Mouse (Mus musculus) frontal cortex, postnatal 36 days (tissue): ENCODE measurements at regions not wholly inside any gene's neighbourhood (a gene's known extent, or its start where the extent isn't known, plus 50 kb on each side); places are given as distances from the start of the nearest gene placed in this dataset.
A peak's percentile ranks its signal among the peaks of the same experiment; 100 is the strongest.

ENCODE experiments used
- DNase-seq, 2 experiments: peaks; one replicate each; pipeline ENCODE4 v3.0.0; 2022; ENCODE audit warnings: low spot score in 2 of 2

GRCm38 (mm10) chr11:19823461-19823895 is 100.7 kb upstream of the Spred2 start:
- peak; percentile 65 to 83 for DNase-seq

- no peak for DNase-seq
Measured at GRCm38 (mm10) chr11:19826481-19827185, 97.5 kb upstream of the Spred2 start.

GRCm38 (mm10) chr11:19827996-19828395 is 96.2 kb upstream of the Spred2 start:
- no peak for DNase-seq

GRCm38 (mm10) chr11:19828959-19829401 is 95.2 kb upstream of the Spred2 start:
- no peak for DNase-seq

GRCm38 (mm10) chr11:19829564-19830279 is 94.5 kb upstream of the Spred2 start:
- DNase-seq, result no peak

GRCm38 (mm10) chr11:19830280-19831062 is 93.7 kb upstream of the Spred2 start:
- DNase-seq, result peak; percentile 61 to 67

- no peak for DNase-seq
Measured at GRCm38 (mm10) chr11:19834561-19834960, 89.6 kb upstream of the Spred2 start.

- peak; percentile 75 to 86 for DNase-seq
Measured at GRCm38 (mm10) chr11:19835221-19835745, 88.9 kb upstream of the Spred2 start.

GRCm38 (mm10) chr11:19838932-19839331 is 85.2 kb upstream of the Spred2 start:
- DNase-seq, result no peak

GRCm38 (mm10) chr11:19843084-19843483 is 81.1 kb upstream of the Spred2 start:
- DNase-seq, result no peak

GRCm38 (mm10) chr11:19847910-19848309 is 76.3 kb upstream of the Spred2 start:
- DNase-seq, result no peak

- DNase-seq, result no peak
Measured at GRCm38 (mm10) chr11:19848412-19848811, 75.8 kb upstream of the Spred2 start.

GRCm38 (mm10) chr11:19849347-19849811 is 74.8 kb upstream of the Spred2 start:
- no peak for DNase-seq

GRCm38 (mm10) chr11:19849844-19850420 is 74.2 kb upstream of the Spred2 start:
- DNase-seq, result no peak

- no peak for DNase-seq
Measured at GRCm38 (mm10) chr11:19851022-19851615, 73.1 kb upstream of the Spred2 start.

- no peak for DNase-seq
Measured at GRCm38 (mm10) chr11:19861596-19861995, 62.6 kb upstream of the Spred2 start.

GRCm38 (mm10) chr11:19863327-19863726 is 60.8 kb upstream of the Spred2 start:
- no peak for DNase-seq

GRCm38 (mm10) chr11:19866262-19866661 is 57.9 kb upstream of the Spred2 start:
- DNase-seq, result no peak

GRCm38 (mm10) chr11:19869671-19870070 is 54.5 kb upstream of the Spred2 start:
- no peak for DNase-seq

GRCm38 (mm10) chr11:19870136-19870535 is 54.0 kb upstream of the Spred2 start:
- DNase-seq, result no peak

- no peak for DNase-seq
Measured at GRCm38 (mm10) chr11:19873796-19874195, 50.4 kb upstream of the Spred2 start.
